In genomic region chr9:44327926-44328325, GRCm38 (mm10) we compare ENCODE assay signal across 9 mouse cellular contexts. TPM values are rescaled to one million over a fixed set of nuclear protein-coding genes. Genes with fewer than 3 reads are reported as not detected.
DNase-seq lines count a peak whose midpoint lies in the region; ATAC-seq and TF ChIP-seq lines count a peak whose summit lies in the region.
"Had no signal": no experiment of that assay in that cellular context is flagged by ENCODE, and none has a peak within 500 bp of the region (broad histone marks: within the 10 kb centered on the region; RNA-seq: fewer than 3 reads in every experiment).

No protein-coding gene starts in this region.

- peak overlapping the region; percentile 25 for H3ac ChIP-seq in C2C12 (ENCODE audit: control insufficient read depth, insufficient read length, low read depth)

- H3K4me2 ChIP-seq in forebrain, embryonic 16.5 days (ENCODE audit: low read length) = peak overlapping the region; percentile 70
- peak overlapping the region; percentile 91 for H3K4me2 ChIP-seq in liver, embryonic 15.5 days

- H3K79me3 ChIP-seq in C2C12 (ENCODE audit: low read depth) = peaks cover 10% of the 10 kb centered on the region

- H3K9me3 ChIP-seq in heart, embryonic 10.5 days = no peaks in the 10 kb centered on the region
- H3K9me3 ChIP-seq in forebrain, embryonic 16.5 days (ENCODE audit: control insufficient read depth, low read length) = no peaks in the 10 kb centered on the region
- no peaks in the 10 kb centered on the region for H3K9me3 ChIP-seq in liver, embryonic 15.5 days (replicated peaks)

- peak overlapping the region; percentile 97 for H3K27ac ChIP-seq in heart, embryonic 10.5 days
- H3K27ac ChIP-seq in forebrain, embryonic 16.5 days (ENCODE audit: low read length) = no peak overlapping the region
- H3K27ac ChIP-seq in liver, embryonic 15.5 days (replicated peaks) = peak overlapping the region; percentile 88

- WGBS in heart, embryonic 10.5 days = 90% methylated on average over 5 of the region's 5 CpGs
- WGBS in forebrain, embryonic 16.5 days = 93% methylated on average over 5 of the region's 5 CpGs
- WGBS in liver, embryonic 15.5 days (ENCODE audit: insufficient replicate concordance) = 88% methylated on average over 5 of the region's 5 CpGs

- H3K9ac ChIP-seq in forebrain, embryonic 16.5 days (replicated peaks; ENCODE audit: low read depth, low read length) = peak overlapping the region; percentile 92; the same call in 1 of the 2 replicates
- H3K9ac ChIP-seq in liver, embryonic 15.5 days = peak overlapping the region; percentile 88; the same call in 1 of the 2 replicates

- intact Hi-C loops in heart, postnatal 36 days (cut with DNase I) = no loop called here

- TF ChIP-seq CTCF in C2C12 (IDR thresholded peaks at IDR 0.05; ENCODE audit: control insufficient read depth, insufficient read depth, insufficient read length) = no peak

- H3K79me2 ChIP-seq in C2C12 (ENCODE audit: control insufficient read depth, insufficient read depth) = peaks cover 18% of the 10 kb centered on the region

- DNase-seq in heart, embryonic 10.5 days (ENCODE audit: low spot score) = peak; percentile 70
- DNase-seq in heart, postnatal 36 days = no peak
- no peak for DNase-seq in adrenal gland, adult 18-20 months (ENCODE audit: low spot score in 2 of 2)
- no peak for DNase-seq in embryo, embryonic 10 days (ENCODE audit: low spot score)
- no peak for DNase-seq in left cerebral cortex, adult 18-20 months (ENCODE audit: low spot score in 2 of 2)
- DNase-seq: B cell, adult 2 months had no signal

- peaks cover 50% of the 10 kb centered on the region for H3K36me3 ChIP-seq in heart, embryonic 10.5 days
- peaks cover 47% of the 10 kb centered on the region for H3K36me3 ChIP-seq in C2C12 (ENCODE audit: control insufficient read depth, insufficient read depth)
- peaks cover 15% of the 10 kb centered on the region for H3K36me3 ChIP-seq in forebrain, embryonic 16.5 days (ENCODE audit: control insufficient read depth, insufficient read depth)
- H3K36me3 ChIP-seq in liver, embryonic 15.5 days (replicated peaks) = peaks cover 44% of the 10 kb centered on the region

- no peak for ATAC-seq in forebrain, embryonic 16.5 days
- no peak for ATAC-seq in liver, embryonic 15.5 days (ENCODE audit: insufficient read depth)

- H3K4me1 ChIP-seq in heart, embryonic 10.5 days = peaks cover 13% of the 10 kb centered on the region
- H3K4me1 ChIP-seq in forebrain, embryonic 16.5 days (replicated peaks; ENCODE audit: control insufficient read depth, insufficient read depth, low read length) = peaks cover 16% of the 10 kb centered on the region
- peaks cover 39% of the 10 kb centered on the region for H3K4me1 ChIP-seq in liver, embryonic 15.5 days (replicated peaks)

- peak overlapping the region; percentile 89 for H3K4me3 ChIP-seq in heart, embryonic 10.5 days
- H3K4me3 ChIP-seq in C2C12 (ENCODE audit: insufficient read depth, poor library complexity, severe bottlenecking) = peak overlapping the region; percentile 56
- H3K4me3 ChIP-seq in forebrain, embryonic 16.5 days (replicated peaks; ENCODE audit: low read length) = peak overlapping the region; percentile 93
- peak overlapping the region; percentile 81 for H3K4me3 ChIP-seq in liver, embryonic 15.5 days (replicated peaks)

- no peaks in the 10 kb centered on the region for H3K27me3 ChIP-seq in heart, embryonic 10.5 days (ENCODE audit: insufficient read depth, poor library complexity, severe bottlenecking)
- H3K27me3 ChIP-seq in C2C12 (ENCODE audit: control insufficient read depth, insufficient read depth, insufficient read length) = no peaks in the 10 kb centered on the region
- no peaks in the 10 kb centered on the region for H3K27me3 ChIP-seq in forebrain, embryonic 16.5 days (replicated peaks; ENCODE audit: control insufficient read depth, insufficient read depth, low read length)
- H3K27me3 ChIP-seq in liver, embryonic 15.5 days = no peaks in the 10 kb centered on the region

TF ChIP-seq in C2C12, 6 proteins besides CTCF, POLR2A, EP300 and RAD21:
- TF ChIP-seq MYOG (IDR thresholded peaks at IDR 0.05; ENCODE audit: control insufficient read depth, extremely low read depth, insufficient read length) (no peak), USF1 (IDR thresholded peaks at IDR 0.05; ENCODE audit: low read depth) (no peak), MYOD1 (IDR thresholded peaks at IDR 0.05; ENCODE audit: control insufficient read depth, insufficient read length, low read depth) (no peak), MAX (IDR thresholded peaks at IDR 0.05) (no peak), CEBPB (IDR thresholded peaks at IDR 0.05; ENCODE audit: low read depth) (no peak), FOSL1 (IDR thresholded peaks at IDR 0.05; ENCODE audit: insufficient read depth, low read length, poor library complexity, severe bottlenecking) (no peak)

RNA-seq across cellular contexts. Expression of gene Dpagt1, which starts 2.1 kb away (rescaled TPM):
- 35.2 and 36.6 TPM in 2 replicates for polyA plus RNA-seq in heart, embryonic 10.5 days (2016; fragmentation: Nextera tagmentation; extraction: Ambion mirVana)
- total RNA-seq in heart, postnatal 36 days (2021) = 10 to 100 TPM; 18.6 to 22.4 TPM
- polyA plus RNA-seq in C2C12 (2012; fragmentation: generic; extraction: Trizol) = 34.0 TPM
- polyA plus RNA-seq in forebrain, embryonic 16.5 days (2015; fragmentation: Nextera tagmentation; extraction: Ambion mirVana) = 35.2 and 35.7 TPM in 2 replicates
- polyA plus RNA-seq in liver, embryonic 15.5 days (2015; fragmentation: Nextera tagmentation; extraction: Ambion mirVana) = 17.9 and 18.4 TPM in 2 replicates
- 10 to 100 TPM; 21.7 to 30.9 TPM for total RNA-seq in adrenal gland, adult 18-20 months (2021)
- 10 to 100 TPM; 13.4 to 16.3 TPM for total RNA-seq in left cerebral cortex, adult 18-20 months (2021)

RNA-seq across cellular contexts. Expression of gene H2afx, which starts 6.6 kb away (rescaled TPM):
- polyA plus RNA-seq in heart, embryonic 10.5 days (2016; fragmentation: Nextera tagmentation; extraction: Ambion mirVana) = 258 and 270 TPM in 2 replicates
- 10 to 100 TPM; 13.3 to 13.6 TPM for total RNA-seq in heart, postnatal 36 days (2021)
- polyA plus RNA-seq in C2C12 (2012; fragmentation: generic; extraction: Trizol) = 347 TPM
- polyA plus RNA-seq in forebrain, embryonic 16.5 days (2015; fragmentation: Nextera tagmentation; extraction: Ambion mirVana) = 182 and 199 TPM in 2 replicates
- 226 and 228 TPM in 2 replicates for polyA plus RNA-seq in liver, embryonic 15.5 days (2015; fragmentation: Nextera tagmentation; extraction: Ambion mirVana)
- total RNA-seq in adrenal gland, adult 18-20 months (2021) = 10 to 100 TPM; 26.8 to 34.4 TPM
- 10 to 100 TPM; 51.3 to 54.1 TPM for total RNA-seq in left cerebral cortex, adult 18-20 months (2021)

RNA-seq across cellular contexts. Expression of gene C2cd2l, which starts 7.8 kb away (rescaled TPM):
- polyA plus RNA-seq in heart, embryonic 10.5 days (2016; fragmentation: Nextera tagmentation; extraction: Ambion mirVana) = 6.9 and 9.5 TPM in 2 replicates
- total RNA-seq in heart, postnatal 36 days (2021) = 10 to 100 TPM; 14.0 to 14.2 TPM
- 18.8 TPM for polyA plus RNA-seq in C2C12 (2012; fragmentation: generic; extraction: Trizol)
- 29.0 and 31.4 TPM in 2 replicates for polyA plus RNA-seq in forebrain, embryonic 16.5 days (2015; fragmentation: Nextera tagmentation; extraction: Ambion mirVana)
- polyA plus RNA-seq in liver, embryonic 15.5 days (2015; fragmentation: Nextera tagmentation; extraction: Ambion mirVana) = 9.6 and 10.4 TPM in 2 replicates
- total RNA-seq in adrenal gland, adult 18-20 months (2021) = 10 to 100 TPM; 35.2 to 41.7 TPM
- total RNA-seq in left cerebral cortex, adult 18-20 months (2021) = 100 to 1,000 TPM; 188 to 207 TPM

RNA-seq across cellular contexts. Expression of gene Hmbs, which starts 16.1 kb away (rescaled TPM):
- 276 and 285 TPM in 2 replicates for polyA plus RNA-seq in heart, embryonic 10.5 days (2016; fragmentation: Nextera tagmentation; extraction: Ambion mirVana)
- 10 to 100 TPM; 41.1 to 49.8 TPM for total RNA-seq in heart, postnatal 36 days (2021)
- 59.6 TPM for polyA plus RNA-seq in C2C12 (2012; fragmentation: generic; extraction: Trizol)
- polyA plus RNA-seq in forebrain, embryonic 16.5 days (2015; fragmentation: Nextera tagmentation; extraction: Ambion mirVana) = 64.3 and 64.7 TPM in 2 replicates
- polyA plus RNA-seq in liver, embryonic 15.5 days (2015; fragmentation: Nextera tagmentation; extraction: Ambion mirVana) = 1,466 and 1,543 TPM in 2 replicates
- total RNA-seq in adrenal gland, adult 18-20 months (2021) = 10 to 100 TPM; 52.3 to 87.5 TPM
- 10 to 100 TPM; 18.1 to 19.7 TPM for total RNA-seq in left cerebral cortex, adult 18-20 months (2021)

RNA-seq across cellular contexts. Expression of gene Hinfp, which starts 22.5 kb away (rescaled TPM):
- 23.5 and 25.0 TPM in 2 replicates for polyA plus RNA-seq in heart, embryonic 10.5 days (2016; fragmentation: Nextera tagmentation; extraction: Ambion mirVana)
- total RNA-seq in heart, postnatal 36 days (2021) = 1 to 10 TPM; 7.8 to 8.7 TPM
- polyA plus RNA-seq in C2C12 (2012; fragmentation: generic; extraction: Trizol) = 9.1 TPM
- 34.1 and 35.6 TPM in 2 replicates for polyA plus RNA-seq in forebrain, embryonic 16.5 days (2015; fragmentation: Nextera tagmentation; extraction: Ambion mirVana)
- 12.7 and 14.2 TPM in 2 replicates for polyA plus RNA-seq in liver, embryonic 15.5 days (2015; fragmentation: Nextera tagmentation; extraction: Ambion mirVana)
- total RNA-seq in adrenal gland, adult 18-20 months (2021) = 10 to 100 TPM; 18.3 to 22.6 TPM
- 10 to 100 TPM; 29.1 to 36.1 TPM for total RNA-seq in left cerebral cortex, adult 18-20 months (2021)
